Mouse (Mus musculus) midbrain, embryonic 12.5 days (tissue): ENCODE results near the gene Actr5. TPM values are rescaled to one million over a fixed set of nuclear protein-coding genes. Genes with fewer than 3 reads are reported as not detected.

Experiments
- ATAC-seq: fragments of 200-750 bp; cut with Nextera tagmentation; 2 replicates; pipeline ENCODE4 v1.8.0; 2017; ENCODE audit warnings: low read depth, moderate TSS enrichment, moderate library complexity; ENCODE audit not compliant: low FRiP score
- H3K27ac ChIP-seq: fragments of 300-500 bp; sonication (generic); replicated peaks from 2 replicates; pipeline ENCODE4 v1.5.1; 2016; ENCODE audit warnings: mild to moderate bottlenecking
- H3K27me3 ChIP-seq: fragments of 300-500 bp; sonication (generic); 2 replicates; pipeline ENCODE4 v1.6.1; 2016; ENCODE audit warnings: mild to moderate bottlenecking
- H3K36me3 ChIP-seq: fragments of 300-500 bp; sonication (generic); 2 replicates; pipeline ENCODE4 v1.6.1; 2016
- H3K4me1 ChIP-seq: fragments of 300-500 bp; sonication (generic); 2 replicates; pipeline ENCODE4 v1.6.1; 2016
- H3K4me2 ChIP-seq: fragments of 300-500 bp; sonication (generic); replicated peaks from 2 replicates; pipeline ENCODE4 v1.6.1; 2016; ENCODE audit warnings: mild to moderate bottlenecking, moderate library complexity
- H3K4me3 ChIP-seq: fragments of 300-500 bp; sonication (generic); 2 replicates; pipeline ENCODE4 v1.5.1; 2016; ENCODE audit warnings: mild to moderate bottlenecking
- H3K9ac ChIP-seq: fragments of 300-500 bp; sonication (generic); replicated peaks from 2 replicates; pipeline ENCODE4 v1.6.1; 2016; ENCODE audit warnings: mild to moderate bottlenecking, moderate library complexity
- H3K9me3 ChIP-seq: fragments of 300-500 bp; sonication (generic); 2 replicates; pipeline ENCODE4 v1.6.1; 2016; ENCODE audit warnings: mild to moderate bottlenecking
- WGBS: fragments of 180-500 bp; shearing (Covaris S2); methylation state at CpG from one replicate; pipeline ENCODE4 v1.1.7; 2016; 5-methylcytosine and 5-hydroxymethylcytosine counted together
- polyA plus RNA-seq: library from polyadenylated mRNA; unstranded; fragments of >200 nt; fragmentation: Nextera tagmentation; extraction: Ambion mirVana; gene quantifications from 2 replicates; pipeline ENCODE4 v1.2.1, GENCODE M21; 2016

Actr5 gene
- polyA plus RNA-seq: 21.7 and 23.7 TPM in 2 replicates

GRCm38 (mm10) chr2:158624718-158625222, at the start of gene Actr5:
Actr5 (plus strand) TSS chr2:158624888.
- Histone ChIP-seq H3K4me1 (peaks cover 16% of the 10 kb centered on the region), H3K27me3 (peaks cover 16% of the 10 kb centered on the region), H3K27ac (peak within 1 kb of the TSS; percentile 76), H3K9ac (peak within 1 kb of the TSS; percentile 73), H3K36me3 (peaks cover 19% of the 10 kb centered on the region), H3K4me3 (peak within 1 kb of the TSS; percentile 90), H3K4me2 (peak within 1 kb of the TSS; percentile 71), H3K9me3 (no peaks in the 10 kb centered on the region)
- ATAC-seq: peak; percentile 96
- WGBS: 0% methylated on average over 39 of the region's 39 CpGs

GRCm38 (mm10) chr2:158579979-158580378, 44.7 kb upstream of the Actr5 start:
- no peaks in the 10 kb centered on the region for H3K9me3 ChIP-seq
- H3K36me3 ChIP-seq: no peaks in the 10 kb centered on the region
- H3K27me3 ChIP-seq: 0 out of 2 replicates have a peak, but pooled peaks cover 14% of the 10 kb centered on the region
- no peak overlapping the region for H3K9ac ChIP-seq
- WGBS: 44% methylated on average over 4 of the region's 4 CpGs
- no peak overlapping the region for H3K4me3 ChIP-seq
- H3K27ac ChIP-seq: 0 out of 2 replicates have a peak overlapping the region, but pooled peaks have one; percentile 1
- no peak for ATAC-seq
- H3K4me1 ChIP-seq: peaks cover 8% of the 10 kb centered on the region
- H3K4me2 ChIP-seq: no peak overlapping the region

GRCm38 (mm10) chr2:158584621-158585358, 39.9 kb upstream of the Actr5 start:
- Histone ChIP-seq H3K4me2 (no peak overlapping the region), H3K9me3 (no peaks in the 10 kb centered on the region), H3K27me3 (peaks cover 20% of the 10 kb centered on the region), H3K27ac (no peak overlapping the region), H3K9ac (no peak overlapping the region), H3K36me3 (no peaks in the 10 kb centered on the region), H3K4me1 (peaks cover 27% of the 10 kb centered on the region), H3K4me3 (no peak overlapping the region)
- 13% methylated on average over 12 of the region's 12 CpGs for WGBS
- ATAC-seq: 0 out of 2 replicates have a peak, but pooled peaks have one; percentile 52

- peak overlapping the region; percentile 54 for H3K27ac ChIP-seq
- no peak overlapping the region for H3K4me3 ChIP-seq
- ATAC-seq: peak; percentile 41; the same call in 1 of the 2 replicates
- H3K36me3 ChIP-seq: no peaks in the 10 kb centered on the region
- 38% methylated on average over 8 of the region's 8 CpGs for WGBS
- no peak overlapping the region for H3K9ac ChIP-seq
- peaks cover 35% of the 10 kb centered on the region for H3K4me1 ChIP-seq
- no peak overlapping the region for H3K4me2 ChIP-seq
- no peaks in the 10 kb centered on the region for H3K9me3 ChIP-seq
- peaks cover 15% of the 10 kb centered on the region for H3K27me3 ChIP-seq
Observed at GRCm38 (mm10) chr2:158588524-158589271, 36.0 kb upstream of the Actr5 start.

GRCm38 (mm10) chr2:158590495-158590894, 34.2 kb upstream of the Actr5 start:
- H3K4me1 ChIP-seq: peaks cover 37% of the 10 kb centered on the region
- WGBS: 63% methylated on average over 3 of the region's 3 CpGs

GRCm38 (mm10) chr2:158591286-158591685, 33.4 kb upstream of the Actr5 start:
- Histone ChIP-seq H3K27me3 (peaks cover 9% of the 10 kb centered on the region), H3K4me3 (no peak overlapping the region), H3K27ac (0 out of 2 replicates have a peak overlapping the region, but pooled peaks have one; percentile 5), H3K9me3 (no peaks in the 10 kb centered on the region), H3K4me1 (peaks cover 43% of the 10 kb centered on the region), H3K9ac (no peak overlapping the region), H3K36me3 (no peaks in the 10 kb centered on the region), H3K4me2 (no peak overlapping the region)
- WGBS: 49% methylated on average over 5 of the region's 5 CpGs
- ATAC-seq: 0 out of 2 replicates have a peak, but pooled peaks have one; percentile 34

More at GRCm38 (mm10) chr2:158590495-158590894, 34.2 kb upstream of the Actr5 start:
- Histone ChIP-seq H3K27me3 (peaks cover 9% of the 10 kb centered on the region), H3K9me3 (no peaks in the 10 kb centered on the region), H3K36me3 (no peaks in the 10 kb centered on the region), H3K4me3 (no peak overlapping the region), H3K4me2 (no peak overlapping the region), H3K27ac (no peak overlapping the region), H3K9ac (no peak overlapping the region)
- no peak for ATAC-seq

- H3K9me3 ChIP-seq: no peaks in the 10 kb centered on the region
- no peak overlapping the region for H3K27ac ChIP-seq
- WGBS: 88% methylated on average over 4 of the region's 4 CpGs
- H3K9ac ChIP-seq: no peak overlapping the region
- H3K27me3 ChIP-seq: peaks cover 10% of the 10 kb centered on the region
- H3K36me3 ChIP-seq: no peaks in the 10 kb centered on the region
- no peak overlapping the region for H3K4me3 ChIP-seq
- H3K4me1 ChIP-seq: peaks cover 38% of the 10 kb centered on the region
- no peak for ATAC-seq
- H3K4me2 ChIP-seq: no peak overlapping the region
Observed at GRCm38 (mm10) chr2:158593371-158593770, 31.3 kb upstream of the Actr5 start.

GRCm38 (mm10) chr2:158595103-158595502, 29.6 kb upstream of the Actr5 start:
- Histone ChIP-seq H3K27me3 (peaks cover 15% of the 10 kb centered on the region), H3K36me3 (no peaks in the 10 kb centered on the region), H3K4me3 (no peak overlapping the region), H3K9ac (no peak overlapping the region), H3K27ac (peak overlapping the region; percentile 62), H3K4me1 (peaks cover 26% of the 10 kb centered on the region), H3K9me3 (no peaks in the 10 kb centered on the region), H3K4me2 (peak overlapping the region; percentile 21)
- ATAC-seq: peak; percentile 73
- 0% methylated on average over 12 of the region's 12 CpGs for WGBS

GRCm38 (mm10) chr2:158595577-158595976, 29.1 kb upstream of the Actr5 start:
- 21% methylated on average over 7 of the region's 7 CpGs for WGBS
- no peak overlapping the region for H3K9ac ChIP-seq
- peaks cover 24% of the 10 kb centered on the region for H3K4me1 ChIP-seq
- H3K27me3 ChIP-seq: peaks cover 20% of the 10 kb centered on the region
- no peaks in the 10 kb centered on the region for H3K36me3 ChIP-seq
- H3K4me2 ChIP-seq: peak overlapping the region; percentile 21
- ATAC-seq: 0 out of 2 replicates have a peak, but pooled peaks have one; percentile 55
- no peaks in the 10 kb centered on the region for H3K9me3 ChIP-seq
- peak overlapping the region; percentile 62 for H3K27ac ChIP-seq
- H3K4me3 ChIP-seq: no peak overlapping the region

- WGBS: 81% methylated on average over 1 of the region's 1 CpGs
- peaks cover 23% of the 10 kb centered on the region for H3K27me3 ChIP-seq
- no peak overlapping the region for H3K4me2 ChIP-seq
- no peak overlapping the region for H3K27ac ChIP-seq
- H3K4me1 ChIP-seq: peaks cover 24% of the 10 kb centered on the region
- no peaks in the 10 kb centered on the region for H3K9me3 ChIP-seq
- H3K9ac ChIP-seq: no peak overlapping the region
- H3K36me3 ChIP-seq: no peaks in the 10 kb centered on the region
- no peak for ATAC-seq
- H3K4me3 ChIP-seq: no peak overlapping the region
Observed at GRCm38 (mm10) chr2:158596803-158597202, 27.9 kb upstream of the Actr5 start.

- no peak overlapping the region for H3K4me2 ChIP-seq
- ATAC-seq: no peak
- H3K9me3 ChIP-seq: no peaks in the 10 kb centered on the region
- peak overlapping the region; percentile 4; the same call in 1 of the 2 replicates for H3K27ac ChIP-seq
- H3K4me1 ChIP-seq: peaks cover 24% of the 10 kb centered on the region
- WGBS: 21% methylated on average over 3 of the region's 3 CpGs
- H3K36me3 ChIP-seq: no peaks in the 10 kb centered on the region
- no peak overlapping the region for H3K9ac ChIP-seq
- no peak overlapping the region for H3K4me3 ChIP-seq
- peaks cover 29% of the 10 kb centered on the region for H3K27me3 ChIP-seq
Observed at GRCm38 (mm10) chr2:158600517-158600916, 24.2 kb upstream of the Actr5 start.

- no peaks in the 10 kb centered on the region for H3K36me3 ChIP-seq
- peaks cover 24% of the 10 kb centered on the region for H3K4me1 ChIP-seq
- no peak for ATAC-seq
- no peak overlapping the region for H3K27ac ChIP-seq
- 83% methylated on average over 1 of the region's 1 CpGs for WGBS
- no peak overlapping the region for H3K9ac ChIP-seq
- no peak overlapping the region for H3K4me2 ChIP-seq
- no peak overlapping the region for H3K4me3 ChIP-seq
- H3K9me3 ChIP-seq: no peaks in the 10 kb centered on the region
- H3K27me3 ChIP-seq: peaks cover 34% of the 10 kb centered on the region
Observed at GRCm38 (mm10) chr2:158601326-158601725, 23.4 kb upstream of the Actr5 start.
